Mouse (Mus musculus): ENCODE data around the gene Gm7356. TPM values are rescaled to one million over a fixed set of nuclear protein-coding genes. Genes with fewer than 3 reads are reported as not detected.

The Gm7356 gene
- not detected in 2 replicates for polyA plus RNA-seq (2012; rRNA removed)

DNA sequence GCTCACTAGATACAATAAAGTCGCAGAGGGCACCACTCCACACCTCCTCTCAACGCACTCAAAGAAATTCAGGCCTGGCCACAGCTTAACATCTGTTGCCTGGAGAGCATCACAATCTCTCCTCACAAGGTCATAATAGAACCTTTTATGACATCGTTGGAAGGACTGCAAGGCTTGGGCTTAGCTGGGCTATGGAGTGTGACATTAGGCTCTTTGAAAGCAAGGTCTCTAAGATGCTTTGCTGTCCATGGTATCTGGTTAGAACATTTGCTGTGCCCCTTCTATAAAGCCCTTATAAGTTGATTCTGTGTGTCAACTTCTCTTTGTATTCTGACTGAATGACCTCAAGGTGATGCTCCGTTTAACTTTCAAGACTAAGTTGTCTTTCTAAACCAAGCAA is at the start of gene Gm7356:
TSS of gene Gm7356 (minus strand) at position 101 of the 400 bp plus-strand sequence.

Other genes starting within 250 kb of the Gm7356 start
- gene Afdn, start 243.2 kb downstream of the Gm7356 start, polyA plus RNA-seq (2012; rRNA removed), result 10.5 and 15.3 TPM in 2 replicates
- 0.50 and 0.52 TPM in 2 replicates for gene Tcte2, start 241.9 kb downstream of the Gm7356 start, polyA plus RNA-seq (2012; rRNA removed)
- not detected in 2 replicates for gene Gm7168, start 55.3 kb downstream of the Gm7356 start, polyA plus RNA-seq (2012; rRNA removed)
- not detected in 2 replicates for gene Gm7358, start 55.8 kb upstream of the Gm7356 start, polyA plus RNA-seq (2012; rRNA removed)
- 2.1 and 2.2 TPM in 2 replicates for gene Dact2, start 200.6 kb upstream of the Gm7356 start, polyA plus RNA-seq (2012; rRNA removed)

All from liver, embryonic 18 days (tissue).